In the genomic region with DNA sequence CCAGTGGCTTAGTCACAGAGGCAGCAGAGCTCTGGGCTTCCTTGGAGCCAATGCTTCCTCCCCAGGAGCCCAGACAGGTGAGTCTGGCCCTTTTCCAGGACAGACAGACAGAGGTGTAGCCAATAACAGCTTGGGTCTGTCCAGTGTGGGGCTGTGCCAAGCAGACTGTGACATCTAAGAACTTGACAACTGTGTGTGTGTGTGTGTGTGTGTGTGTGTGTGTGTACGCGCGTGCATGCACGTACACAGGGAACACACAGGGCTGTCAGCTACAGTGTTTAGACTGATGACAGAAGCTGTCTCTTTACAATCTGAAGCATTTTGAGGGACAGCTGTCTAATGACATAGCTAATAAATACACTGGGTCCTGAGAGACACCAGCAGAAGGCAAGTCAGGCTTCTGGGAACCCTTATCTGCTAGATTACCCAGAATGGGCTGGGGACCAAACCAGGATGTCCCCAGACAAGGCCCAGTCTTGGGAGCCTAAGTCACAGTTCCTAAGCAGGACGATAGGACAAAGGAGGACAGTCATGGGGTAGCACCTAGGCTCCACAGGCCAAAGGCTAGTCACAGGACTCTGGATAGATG, we compare ENCODE assay signal across 9 mouse cellular contexts. TPM values are rescaled to one million over a fixed set of nuclear protein-coding genes. Genes with fewer than 3 reads are reported as not detected.
DNase-seq lines count a peak whose midpoint lies in the region; ATAC-seq lines count a peak whose summit lies in the region.
"Had no signal": no experiment of that assay in that cellular context is flagged by ENCODE, and none has a peak within 500 bp of the region (broad histone marks: within the 10 kb centered on the region; RNA-seq: fewer than 3 reads in every experiment).

No protein-coding gene starts in this region.

- peak overlapping the region; percentile 64 for H3K9ac ChIP-seq in hindbrain, embryonic 13.5 days

- 0 out of 2 replicates have a peak, but pooled peaks have one; percentile 10 for ATAC-seq in hindbrain, embryonic 13.5 days (ENCODE audit: low FRiP score)

- peaks cover 73% of the 10 kb centered on the region for H3K4me1 ChIP-seq in heart, embryonic 10.5 days
- peaks cover 43% of the 10 kb centered on the region for H3K4me1 ChIP-seq in hindbrain, embryonic 13.5 days (replicated peaks)
- peaks cover 39% of the 10 kb centered on the region for H3K4me1 ChIP-seq in midbrain, embryonic 10.5 days

- H3K36me3 ChIP-seq in heart, embryonic 10.5 days, result no peaks in the 10 kb centered on the region
- no peaks in the 10 kb centered on the region for H3K36me3 ChIP-seq in hindbrain, embryonic 13.5 days
- no peaks in the 10 kb centered on the region for H3K36me3 ChIP-seq in midbrain, embryonic 10.5 days

- H3K4me3 ChIP-seq in heart, embryonic 10.5 days, result no peak overlapping the region
- H3K4me3 ChIP-seq in hindbrain, embryonic 13.5 days, result no peak overlapping the region
- H3K4me3 ChIP-seq in midbrain, embryonic 10.5 days, result no peak overlapping the region
- H3K4me3 ChIP-seq: erythroblast, embryonic 14.5 days had no signal

- peak overlapping the region; percentile 27; the same call in 1 of the 2 replicates for H3K4me2 ChIP-seq in hindbrain, embryonic 13.5 days

- 70% methylated on average over 5 of the region's 5 CpGs for WGBS in heart, embryonic 10.5 days
- WGBS in hindbrain, embryonic 13.5 days, result 84% methylated on average over 5 of the region's 5 CpGs
- 96% methylated on average over 5 of the region's 5 CpGs for WGBS in midbrain, embryonic 10.5 days

- H3K9me3 ChIP-seq in heart, embryonic 10.5 days, result no peaks in the 10 kb centered on the region
- H3K9me3 ChIP-seq in hindbrain, embryonic 13.5 days, result no peaks in the 10 kb centered on the region
- H3K9me3 ChIP-seq in midbrain, embryonic 10.5 days (replicated peaks), result no peaks in the 10 kb centered on the region

- DNase-seq in heart, embryonic 10.5 days (ENCODE audit: low spot score), result peak; percentile 90
- DNase-seq in heart, adult 11 months, result no peak
- DNase-seq in c-Kit-positive CD71-positive TER-119-negative erythroid progenitor cells, embryonic 14.5 days (ENCODE audit: low read depth), result peak; percentile 88
- DNase-seq in midbrain, embryonic 10.5 days (ENCODE audit: low spot score), result no peak
- DNase-seq in frontal cortex, postnatal 25 days (ENCODE audit: low spot score in 2 of 2), result no peak
- DNase-seq in urinary bladder, postnatal 4 days (ENCODE audit: low spot score in 2 of 2), result no peak
- no peak for DNase-seq in Muller cell, postnatal 12 days (ENCODE audit: inconsistent ontology term)

- 0 out of 2 replicates have a peak, but pooled peaks cover 3% of the 10 kb centered on the region for H3K27me3 ChIP-seq in heart, embryonic 10.5 days (ENCODE audit: insufficient read depth, poor library complexity, severe bottlenecking)
- 0 out of 2 replicates have a peak, but pooled peaks cover 4% of the 10 kb centered on the region for H3K27me3 ChIP-seq in hindbrain, embryonic 13.5 days
- H3K27me3 ChIP-seq in midbrain, embryonic 10.5 days (ENCODE audit: low read depth, poor library complexity, severe bottlenecking), result 0 out of 2 replicates have a peak, but pooled peaks cover 4% of the 10 kb centered on the region

- H3K27ac ChIP-seq in heart, embryonic 10.5 days, result peak overlapping the region; percentile 82
- H3K27ac ChIP-seq in hindbrain, embryonic 13.5 days, result peak overlapping the region; percentile 90
- H3K27ac ChIP-seq in midbrain, embryonic 10.5 days (replicated peaks), result peak overlapping the region; percentile 77

RNA-seq across cellular contexts. Expression of gene Gsg1l, which starts 42.9 kb away (rescaled TPM):
- polyA plus RNA-seq in heart, embryonic 10.5 days (2016; fragmentation: Nextera tagmentation; extraction: Ambion mirVana), result 3.1 and 7.2 TPM in 2 replicates
- 7.1 and 8.8 TPM in 2 replicates for polyA plus RNA-seq in hindbrain, embryonic 13.5 days (2015; fragmentation: Nextera tagmentation; extraction: Ambion mirVana)
- 1.1 and 1.9 TPM in 2 replicates for polyA plus RNA-seq in midbrain, embryonic 10.5 days (2016; fragmentation: Nextera tagmentation; extraction: Ambion mirVana)
- polyA plus RNA-seq: erythroblast, embryonic 14.5 days had no signal

Comparison
In these comparisons a context has a peak if more than half of its experiments do, and no peak if none do; other contexts are left out.
1. DNase-seq: peak in heart, embryonic 10.5 days (single experiment) and c-Kit-positive CD71-positive TER-119-negative erythroid progenitor cells, embryonic 14.5 days (single experiment); none in heart, adult 11 months (single experiment), midbrain, embryonic 10.5 days (single experiment), frontal cortex, postnatal 25 days (0 of 2), urinary bladder, postnatal 4 days (0 of 2) and Muller cell, postnatal 12 days (single experiment).
2. Peak in every context shown above with its lines, with median percentiles within 50 percentile points of each other: H3K27ac ChIP-seq.